Mouse (Mus musculus) lung, postnatal 10 days (tissue): ENCODE data around the gene Tex2.
"Not testable (repeated sequence)": the region's sequence is repeated elsewhere in the genome, so short reads cannot be mapped to it uniquely, and the experiment has no call there.

Source experiments
- DNase-seq: peaks from one replicate; pipeline ENCODE4 v3.0.0; 2021

Gene Tex2

DNA sequence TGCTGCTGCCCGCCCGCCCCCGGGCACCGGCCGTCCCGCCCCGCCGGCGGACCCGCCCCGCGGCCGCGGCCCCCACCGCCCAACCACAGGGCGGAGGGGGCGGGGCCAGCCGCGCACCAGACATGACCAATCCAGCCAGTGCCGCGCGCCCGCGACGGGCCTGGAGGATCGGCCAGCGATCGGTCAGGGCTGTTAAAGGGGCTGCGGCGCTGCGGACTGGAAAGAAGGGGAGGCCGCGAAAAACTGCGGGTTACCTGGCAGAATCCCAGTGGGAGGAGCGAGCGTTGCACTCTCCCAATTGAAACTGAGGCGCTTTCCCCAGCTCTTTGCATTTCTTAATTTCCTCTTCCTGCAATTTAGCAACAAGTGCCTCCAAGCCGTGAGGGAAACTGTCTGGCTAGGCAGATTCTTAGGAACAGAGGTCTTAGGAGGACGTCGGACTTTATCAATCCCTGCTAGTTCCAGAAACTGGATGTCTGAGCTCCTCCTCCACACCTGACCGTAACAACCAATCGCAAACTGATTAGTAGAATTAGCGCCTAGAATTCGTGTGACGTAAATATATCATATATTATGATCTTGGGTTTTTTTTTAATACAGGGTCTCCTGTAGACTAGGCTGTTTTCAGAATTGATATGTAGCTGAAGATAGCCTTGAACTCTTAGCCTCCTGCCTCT is at the start of gene Tex2:
TSS of gene Tex2 (minus strand) at position 463 of the 677 bp plus-strand sequence.
- DNase-seq: peak; percentile 98

GRCm38 (mm10) chr11:106662634-106663407 is 49.6 kb upstream of the Tex2 start:
- no peak for DNase-seq

DNA sequence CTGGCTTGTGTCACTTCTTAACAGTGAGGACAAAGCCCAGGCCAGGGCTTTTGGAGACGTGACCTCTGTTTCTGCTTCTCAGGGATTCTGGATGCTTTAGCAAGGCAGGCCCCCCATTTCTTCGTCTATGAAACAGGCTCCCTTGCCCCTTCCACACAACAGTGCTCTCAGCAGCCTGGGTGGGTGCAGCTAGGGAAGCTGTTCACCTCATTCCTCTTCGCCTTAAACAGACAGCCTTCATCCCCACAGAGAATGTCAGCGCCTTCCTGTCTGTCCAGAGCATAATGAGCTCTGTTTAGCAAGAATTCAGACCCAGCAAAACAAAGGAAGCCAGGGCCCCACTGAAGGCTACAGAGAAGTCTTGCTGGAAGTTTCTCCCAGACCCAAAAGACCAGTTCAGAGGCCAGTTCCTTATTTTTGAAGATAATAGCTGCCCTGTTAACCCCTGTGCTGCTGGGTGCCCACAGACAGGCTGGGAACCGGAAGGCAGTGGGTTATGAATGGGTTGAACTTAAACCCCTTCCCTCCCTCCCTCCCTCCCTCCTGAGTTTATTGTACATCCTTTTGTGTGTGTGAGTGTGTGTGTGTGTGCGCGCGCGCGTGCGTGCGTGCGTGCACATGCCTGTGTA is 47.3 kb upstream of the Tex2 start:
- DNase-seq: peak; percentile 78

GRCm38 (mm10) chr11:106659598-106660295 is 46.5 kb upstream of the Tex2 start:
- peak; percentile 90 for DNase-seq

DNA sequence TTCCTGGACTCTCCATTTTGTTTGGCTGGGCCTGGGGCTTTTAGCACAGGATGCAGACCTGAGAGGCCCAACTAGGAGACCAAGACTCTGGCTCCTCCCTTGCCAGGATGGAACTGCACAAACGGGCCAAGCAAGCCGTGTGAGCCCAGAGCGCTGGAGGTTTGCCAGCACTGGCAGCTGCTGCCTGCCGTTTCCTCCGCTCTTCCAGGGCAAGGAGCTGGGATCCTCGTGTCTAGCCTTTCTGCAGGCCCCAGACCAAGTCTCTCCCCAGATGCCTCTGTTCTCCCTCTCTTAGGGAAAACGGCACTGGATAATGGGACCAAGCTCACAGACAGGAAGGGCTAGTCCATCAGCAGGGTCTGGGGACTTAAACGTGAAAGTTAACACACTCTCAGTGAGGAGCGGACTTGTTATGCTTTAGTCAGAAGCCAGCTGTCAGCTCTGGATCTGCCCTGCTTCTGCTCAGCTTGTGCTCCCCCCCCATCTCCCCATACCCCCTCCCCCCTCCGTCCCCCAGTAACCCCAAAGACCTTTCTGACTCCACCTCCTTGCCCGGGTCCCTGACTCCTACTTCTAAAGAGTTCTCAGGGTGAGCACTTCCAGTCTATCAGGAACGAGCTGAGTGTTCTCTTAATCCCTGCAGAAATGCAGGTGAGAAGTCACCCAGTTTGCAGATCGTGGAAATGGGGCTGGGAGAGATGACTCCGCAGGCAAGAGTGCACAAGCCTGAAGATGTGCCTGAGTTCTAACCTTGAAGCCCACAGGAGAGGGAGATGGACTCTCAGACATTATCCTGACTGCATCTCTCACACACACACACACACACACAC is 45.0 kb upstream of the Tex2 start:
- DNase-seq: peak; percentile 94

GRCm38 (mm10) chr11:106656896-106657498 is 43.8 kb upstream of the Tex2 start:
- DNase-seq: not testable (repeated sequence)

- DNase-seq: peak; percentile 85
These were observed 35.1 kb upstream of the Tex2 start for GRCm38 (mm10) chr11:106648347-106648746.

DNA sequence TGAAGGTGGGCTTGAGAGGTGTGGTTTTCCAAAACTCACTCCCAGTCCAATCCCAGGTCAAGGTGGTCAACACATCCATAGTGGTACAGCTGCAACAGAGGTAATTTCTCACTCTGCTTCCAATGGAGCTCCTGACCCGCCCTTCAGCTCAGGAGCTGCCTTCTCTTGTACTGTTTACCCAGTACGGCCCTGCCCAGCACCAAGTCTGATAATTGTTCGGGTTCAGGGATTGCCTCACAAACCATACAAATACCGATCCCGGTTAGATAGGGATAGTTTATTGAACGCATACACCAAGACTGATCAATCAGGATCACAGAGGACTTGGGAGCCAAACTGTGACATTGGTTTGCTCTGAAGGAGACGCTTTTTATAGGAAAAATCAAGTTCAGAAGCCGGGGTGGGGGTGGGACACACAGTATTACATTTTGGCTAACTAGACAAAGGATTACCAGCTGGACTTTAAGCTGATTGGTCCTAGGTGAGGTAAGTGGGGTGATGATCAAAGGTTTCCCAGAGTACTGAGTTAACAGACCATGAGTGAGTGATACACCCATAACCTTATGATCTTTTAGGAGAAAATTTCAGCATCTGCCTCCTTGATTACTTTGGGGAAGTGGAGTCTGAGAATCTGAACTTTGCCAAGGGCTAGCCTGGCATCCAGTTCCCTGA is 29.9 kb upstream of the Tex2 start:
- no peak for DNase-seq

DNA sequence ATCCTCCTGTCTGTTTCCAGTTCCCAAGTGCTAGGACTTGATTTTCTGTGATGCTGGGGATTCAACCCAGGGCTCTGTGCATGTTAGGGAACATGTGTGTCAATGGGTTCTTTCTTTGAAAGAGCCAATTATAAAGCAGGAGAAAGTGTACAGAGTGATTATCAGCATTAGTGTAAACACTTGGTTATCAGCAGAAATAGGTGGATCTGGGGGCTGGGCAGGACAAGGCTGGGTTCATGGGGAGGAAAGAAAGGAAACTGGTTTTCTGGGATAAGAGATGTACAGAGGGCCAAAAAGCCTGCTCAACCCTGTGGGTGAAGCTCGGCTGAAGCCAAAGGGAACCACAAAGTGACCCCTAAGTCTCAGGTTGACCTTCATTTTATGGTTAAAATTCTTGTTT is 28.4 kb upstream of the Tex2 start:
- no peak for DNase-seq

- DNase-seq: peak; percentile 44
These were observed 26.8 kb upstream of the Tex2 start for GRCm38 (mm10) chr11:106640059-106640458.

DNA sequence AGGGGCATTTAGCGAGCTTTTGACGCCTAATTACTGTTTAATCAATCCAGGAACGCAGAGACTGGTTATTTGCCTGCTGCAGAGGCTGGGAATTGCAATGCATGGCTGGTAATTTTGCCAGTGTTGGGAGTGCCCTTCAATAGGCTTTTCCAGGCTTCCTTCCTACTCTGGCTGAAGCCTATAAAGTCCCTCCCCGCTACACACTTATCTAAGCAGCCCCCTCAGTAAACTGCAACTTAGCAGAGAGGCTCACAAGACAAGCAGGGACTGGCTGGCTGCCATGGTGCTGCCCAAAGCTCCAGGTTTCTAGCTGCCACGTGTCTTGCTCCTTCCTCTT is 26.1 kb upstream of the Tex2 start:
- DNase-seq: peak; percentile 40

DNA sequence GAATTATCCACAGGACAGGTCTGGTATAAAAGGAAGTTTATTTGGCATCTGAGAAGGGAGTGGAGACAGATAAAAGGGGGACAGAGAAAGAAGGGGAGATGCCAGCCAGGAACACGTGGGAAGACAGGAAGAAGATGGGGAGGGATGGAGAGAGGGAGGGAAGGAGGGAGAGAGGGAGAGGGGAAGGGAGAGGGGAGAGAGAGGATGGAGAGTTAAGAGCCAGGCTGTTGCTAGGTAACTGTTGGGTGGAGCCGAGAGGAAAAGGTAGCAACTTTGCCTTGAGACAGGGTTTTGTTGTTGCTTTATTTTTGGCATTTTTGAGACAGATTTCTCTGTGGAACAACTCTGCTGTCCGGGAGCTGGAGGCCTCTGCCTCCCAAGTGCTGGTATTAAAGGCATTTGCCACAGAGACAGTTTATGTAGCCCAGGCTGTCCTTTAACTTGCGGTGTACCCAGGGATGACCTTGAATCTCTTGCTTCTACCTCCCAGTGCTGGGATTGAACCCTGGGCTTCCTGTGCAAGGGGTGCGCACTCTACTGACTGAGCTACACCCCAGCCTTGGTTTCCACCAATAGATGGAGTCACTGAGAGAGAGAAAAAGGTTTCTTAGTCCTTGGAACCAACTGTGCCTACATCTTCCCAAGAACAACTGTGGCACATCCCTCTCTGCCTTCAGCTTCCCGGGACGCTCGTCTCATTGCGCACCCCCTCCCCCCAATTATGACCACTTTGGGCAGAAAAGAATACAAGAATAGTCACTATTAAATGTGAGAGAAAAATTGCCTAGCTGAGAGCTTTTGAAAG is 25.5 kb upstream of the Tex2 start:
- no peak for DNase-seq

DNA sequence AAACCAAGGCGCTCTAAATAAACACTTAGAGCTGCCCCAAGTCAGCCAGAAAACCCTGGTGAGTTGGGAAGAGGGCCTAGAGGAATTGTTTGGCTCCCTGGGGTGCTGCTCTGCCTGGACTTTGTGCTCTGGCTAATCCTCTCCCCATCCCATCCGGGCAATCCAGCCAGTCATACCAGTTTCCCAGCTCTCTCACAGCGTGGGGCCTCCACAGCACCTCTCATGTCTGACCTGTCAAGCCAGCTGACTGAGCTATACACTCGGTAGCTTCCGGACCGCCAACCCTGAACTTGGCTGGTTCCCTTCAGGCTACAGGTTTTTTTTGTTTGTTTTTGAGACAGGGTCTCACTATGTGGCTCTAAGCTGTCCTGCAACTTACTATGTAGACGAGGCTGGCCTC is 24.5 kb upstream of the Tex2 start:
- peak; percentile 19 for DNase-seq

GRCm38 (mm10) chr11:106635946-106636345 is 22.7 kb upstream of the Tex2 start:
- no peak for DNase-seq

- DNase-seq: not testable (repeated sequence)
These were observed 21.0 kb upstream of the Tex2 start for GRCm38 (mm10) chr11:106634175-106634574.

DNA sequence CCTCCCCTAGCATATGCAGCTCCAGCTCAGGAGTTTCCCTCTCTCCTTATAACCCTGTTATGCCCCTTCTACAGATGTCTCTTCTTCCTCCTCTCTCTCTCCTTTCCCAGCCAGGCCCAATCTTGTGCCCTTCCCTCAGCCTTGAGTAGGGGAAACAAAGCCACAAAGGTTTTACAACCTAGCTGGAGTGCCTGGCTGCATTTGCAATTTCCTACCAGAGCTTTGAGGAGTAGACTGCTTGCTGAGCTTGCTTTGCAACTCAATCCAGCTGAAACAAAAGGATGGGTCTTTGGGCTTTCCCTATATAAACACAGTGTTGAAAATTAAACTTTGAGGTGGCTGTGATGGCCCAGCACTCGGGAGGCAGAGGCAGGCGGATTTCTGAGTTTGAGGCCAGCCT is 20.2 kb upstream of the Tex2 start:
- no peak for DNase-seq

DNA sequence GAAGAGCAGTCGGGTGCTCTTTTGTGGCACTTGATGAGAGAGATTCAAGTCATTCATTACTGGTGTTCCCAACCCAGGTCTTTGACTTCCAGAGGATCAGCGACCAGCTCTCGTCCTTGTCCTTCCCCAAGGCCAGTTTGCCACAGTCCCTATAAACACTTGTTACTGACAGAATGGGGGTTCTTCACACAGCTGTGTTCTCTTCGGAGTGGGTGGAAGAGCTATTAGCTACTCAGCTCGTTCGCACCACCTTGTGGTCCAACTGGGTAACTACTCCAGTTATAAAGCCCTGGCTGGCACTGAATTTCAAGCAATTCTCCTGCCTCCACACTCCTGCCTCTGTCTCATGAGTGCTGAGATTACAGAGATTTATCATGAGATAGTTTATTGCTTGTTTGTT is 14.5 kb upstream of the Tex2 start:
- DNase-seq: peak; percentile 82

GRCm38 (mm10) chr11:106625577-106625976 is 12.4 kb upstream of the Tex2 start:
- DNase-seq: no peak

GRCm38 (mm10) chr11:106623629-106624028 is 10.4 kb upstream of the Tex2 start:
- peak; percentile 25 for DNase-seq

DNA sequence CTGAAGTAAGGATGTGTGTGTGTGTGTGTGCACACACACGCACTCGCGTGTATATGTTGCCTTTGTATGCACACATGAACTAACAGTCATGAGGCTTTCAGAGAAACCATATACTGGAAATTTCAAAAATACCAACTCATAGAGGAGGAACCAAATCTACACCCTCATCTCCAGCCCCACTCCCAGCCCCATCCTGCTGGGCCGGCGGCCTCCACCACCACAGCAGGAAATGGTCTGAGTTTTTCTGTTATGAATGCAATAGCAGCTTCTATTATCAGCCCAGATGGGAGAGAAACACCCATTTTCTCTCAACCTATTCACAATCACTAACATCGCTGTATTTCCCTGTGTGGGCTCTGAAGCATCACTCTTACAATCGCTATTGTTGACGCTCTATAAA is 8.8 kb upstream of the Tex2 start:
- no peak for DNase-seq

GRCm38 (mm10) chr11:106618768-106619167 is 5.5 kb upstream of the Tex2 start:
- DNase-seq: not testable (repeated sequence)
